Mouse (Mus musculus): ENCODE measurements around the gene Khdrbs2. TPM values are rescaled to one million over a fixed set of nuclear protein-coding genes. Genes with fewer than 3 reads are reported as not detected.

The Khdrbs2 gene
- 1 to 10 TPM in 1 of 2 experiments, under 1 TPM in 1; 0.87 to 3.3 TPM for polyA plus RNA-seq (2017; shearing (Covaris generic))

DNA sequence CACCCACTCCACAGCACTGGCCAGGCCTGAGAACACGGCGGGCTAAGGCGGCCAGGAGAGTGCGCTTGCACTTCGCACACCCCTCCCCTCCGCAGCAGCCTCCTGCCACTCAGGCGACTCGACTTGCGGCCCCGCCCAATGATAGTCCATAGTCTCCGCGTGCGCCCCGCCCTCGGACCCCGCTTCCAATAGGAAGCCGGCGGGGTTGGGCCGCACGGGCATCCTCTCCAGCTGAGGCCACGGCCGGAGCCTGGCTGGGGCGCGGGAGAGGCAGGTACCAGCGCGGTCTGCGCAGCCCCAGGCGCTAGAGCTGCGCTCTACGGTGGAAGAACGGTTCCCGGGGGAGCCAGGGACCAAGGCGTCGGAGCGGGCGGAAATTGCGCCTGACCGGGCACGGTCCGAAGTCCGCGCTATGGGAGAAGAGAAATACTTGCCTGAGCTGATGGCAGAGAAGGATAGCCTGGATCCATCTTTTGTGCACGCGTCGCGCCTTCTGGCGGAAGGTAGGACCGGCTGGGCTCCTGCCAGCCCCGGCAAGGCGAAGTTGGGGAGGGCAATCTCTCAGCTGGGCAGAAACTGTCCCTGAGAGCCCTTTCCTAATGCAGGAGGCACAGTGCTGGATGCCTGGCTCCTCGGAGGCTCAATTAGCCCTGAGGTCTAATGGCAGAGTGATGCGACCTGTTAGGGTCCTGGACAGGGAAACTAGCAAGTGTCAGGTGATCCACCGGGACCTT, at the start of gene Khdrbs2:
Gene Khdrbs2, plus strand, starts transcription at position 209 of the 734 bp plus-strand sequence.

GRCm38 (mm10) chr1:32547194-32547593, 374.7 kb downstream of the Khdrbs2 start, which contains the start of gene Gm5415:
Gm5415 (minus strand) TSS chr1:32547294.

